Mouse (Mus musculus) liver, postnatal 0 days (tissue): ENCODE measurements around the gene Gramd4.

Experiments
- CTCF ChIP-seq: sonication (generic); IDR thresholded peaks from 2 replicates; pipeline ENCODE4 v1.5.1; 2016; ENCODE audit warnings: antibody characterized with exemption, low read depth
- EP300 ChIP-seq: IDR thresholded peaks from 2 replicates; pipeline ENCODE4 v1.6.1; 2016; ENCODE audit warnings: antibody characterized with exemption, low read depth, mild to moderate bottlenecking

GRCm38 (mm10) chr15:86172526-86172925, 115.0 kb downstream of the Gramd4 start:
- TF ChIP-seq CTCF = no peak
- TF ChIP-seq EP300 = no peak
